Comparison of ENCODE assay signal across 8 mouse cellular contexts in genomic region chr16:30058974-30059717, GRCm38 (mm10). TPM values are rescaled to one million over a fixed set of nuclear protein-coding genes. Genes with fewer than 3 reads are reported as not detected.
DNase-seq lines count a peak whose midpoint lies in the region; ATAC-seq and TF ChIP-seq lines count a peak whose summit lies in the region.

No protein-coding gene starts in this region.

- peaks cover 21% of the 10 kb centered on the region for H3K4me1 ChIP-seq in kidney, adult 2 months (ENCODE audit: control insufficient read depth, insufficient read depth, low read length)
- H3K4me1 ChIP-seq in limb, embryonic 15.5 days: peaks cover 54% of the 10 kb centered on the region
- H3K4me1 ChIP-seq in stomach, embryonic 16.5 days (ENCODE audit: control insufficient read depth, insufficient read depth, low read length): peaks cover 62% of the 10 kb centered on the region
- no peaks in the 10 kb centered on the region for H3K4me1 ChIP-seq in cerebellum, adult 2 months (ENCODE audit: control insufficient read depth, insufficient read depth, low read length)

- no peak for TF ChIP-seq POLR2A in kidney, adult 2 months (IDR thresholded peaks at IDR 0.05; ENCODE audit: low read depth, low read length)
- TF ChIP-seq POLR2A in cerebellum, adult 2 months (IDR thresholded peaks at IDR 0.05; ENCODE audit: borderline replicate concordance, insufficient read depth, low read length): no peak

- no peaks in the 10 kb centered on the region for H3K27me3 ChIP-seq in kidney, adult 2 months (replicated peaks; ENCODE audit: control insufficient read depth, insufficient read depth, low read length)
- H3K27me3 ChIP-seq in limb, embryonic 15.5 days: peaks cover 4% of the 10 kb centered on the region; the same call in 1 of the 2 replicates
- H3K27me3 ChIP-seq in stomach, embryonic 16.5 days (ENCODE audit: control insufficient read depth, insufficient read depth, low read length): no peaks in the 10 kb centered on the region
- H3K27me3 ChIP-seq in cerebellum, adult 2 months (ENCODE audit: control insufficient read depth, insufficient read depth, low read length): peaks cover 5% of the 10 kb centered on the region; the same call in 1 of the 2 replicates

- peak; percentile 73 for DNase-seq in adrenal gland, postnatal 10 days
- DNase-seq in adrenal gland, postnatal 25 days: no peak
- DNase-seq in heart, adult 8-10 months (ENCODE audit: low spot score): peak; percentile 64
- peak; percentile 87 for DNase-seq in kidney, adult 2 months
- DNase-seq in cerebellum, adult 2 months: no peak

- no peak overlapping the region for H3K4me2 ChIP-seq in limb, embryonic 15.5 days
- peak overlapping the region; percentile 29; the same call in 1 of the 2 replicates for H3K4me2 ChIP-seq in stomach, embryonic 16.5 days (ENCODE audit: low read depth, low read length)

- H3K9me3 ChIP-seq in limb, embryonic 15.5 days: no peaks in the 10 kb centered on the region
- H3K9me3 ChIP-seq in stomach, embryonic 16.5 days (replicated peaks; ENCODE audit: control insufficient read depth, low read length): no peaks in the 10 kb centered on the region

- no peak for TF ChIP-seq CTCF in kidney, adult 2 months (conservative IDR thresholded peaks at IDR 0.05; ENCODE audit: insufficient read depth, insufficient read length, low read depth, low read length)
- TF ChIP-seq CTCF in cerebellum, adult 2 months (IDR thresholded peaks at IDR 0.05; ENCODE audit: borderline replicate concordance, insufficient read depth, low read depth, low read length): no peak

- no peak overlapping the region for H3K9ac ChIP-seq in limb, embryonic 15.5 days
- peak overlapping the region; percentile 42; the same call in 1 of the 2 replicates for H3K9ac ChIP-seq in stomach, embryonic 16.5 days (ENCODE audit: low read length)

- peak; percentile 30 for ATAC-seq in common myeloid progenitor, adult 5-6 weeks (replicated peaks; ENCODE audit: low read depth, poor library complexity, severe bottlenecking)
- no peak for ATAC-seq in limb, embryonic 15.5 days (ENCODE audit: insufficient number of reproducible peaks, low FRiP score, low TSS enrichment, low read depth)
- peak; percentile 30; the same call in 1 of the 2 replicates for ATAC-seq in stomach, embryonic 16.5 days (ENCODE audit: insufficient read depth, low FRiP score)

- H3K36me3 ChIP-seq in kidney, adult 2 months (ENCODE audit: control insufficient read depth, insufficient read depth, low read length): no peaks in the 10 kb centered on the region
- no peaks in the 10 kb centered on the region for H3K36me3 ChIP-seq in limb, embryonic 15.5 days
- no peaks in the 10 kb centered on the region for H3K36me3 ChIP-seq in stomach, embryonic 16.5 days (ENCODE audit: control insufficient read depth, insufficient read depth, low read length)

- 15% methylated on average over 9 of the region's 9 CpGs for WGBS in kidney, adult 2 months
- 11% methylated on average over 9 of the region's 9 CpGs for WGBS in limb, embryonic 15.5 days
- WGBS in stomach, embryonic 16.5 days: 11% methylated on average over 9 of the region's 9 CpGs
- 32% methylated on average over 9 of the region's 9 CpGs for WGBS in cerebellum, adult 2 months

- peak overlapping the region; percentile 72; the same call in 1 of the 2 replicates for H3K27ac ChIP-seq in kidney, adult 2 months (ENCODE audit: insufficient read depth, low read depth, low read length)
- peak overlapping the region; percentile 71 for H3K27ac ChIP-seq in limb, embryonic 15.5 days
- peak overlapping the region; percentile 86 for H3K27ac ChIP-seq in stomach, embryonic 16.5 days (ENCODE audit: low read length)
- no peak overlapping the region for H3K27ac ChIP-seq in cerebellum, adult 2 months (ENCODE audit: insufficient read depth, low read length)

- no peak overlapping the region for H3K4me3 ChIP-seq in kidney, adult 2 months (ENCODE audit: insufficient read depth, low read depth, low read length)
- H3K4me3 ChIP-seq in limb, embryonic 15.5 days: no peak overlapping the region
- H3K4me3 ChIP-seq in stomach, embryonic 16.5 days (replicated peaks; ENCODE audit: low read length): no peak overlapping the region
- no peak overlapping the region for H3K4me3 ChIP-seq in cerebellum, adult 2 months (replicated peaks; ENCODE audit: insufficient read depth, low read depth, low read length)

RNA-seq across cellular contexts. Expression of gene Hes1, which starts 5.0 kb away (rescaled TPM):
- 10 to 100 TPM; 28.7 to 35.5 TPM for total RNA-seq in adrenal gland, postnatal 10 days (2021)
- 32.5 and 34.2 TPM in 2 replicates for total RNA-seq in adrenal gland, postnatal 25 days (2021)
- 0.05 and 0.58 TPM in 2 replicates for total RNA-seq in common myeloid progenitor, adult 5-6 weeks (2017)
- 10 to 100 TPM; 17.9 to 29.6 (median 23.7) TPM for total RNA-seq in heart, adult 8-10 months (2022)
- 54.4 and 78.8 TPM in 2 replicates for polyA plus RNA-seq in kidney, adult 2 months (2012; rRNA removed)
- polyA plus RNA-seq in limb, embryonic 15.5 days (2015; fragmentation: Nextera tagmentation; extraction: Ambion mirVana): 55.3 and 60.5 TPM in 2 replicates
- polyA plus RNA-seq in stomach, embryonic 16.5 days (2015; fragmentation: Nextera tagmentation; extraction: Ambion mirVana): 34.4 and 38.5 TPM in 2 replicates
- 22.4 and 24.5 TPM in 2 replicates for polyA plus RNA-seq in cerebellum, adult 2 months (2012; rRNA removed)

Comparison
In these comparisons a context has a peak if more than half of its experiments do, and no peak if none do; other contexts are left out.
1. DNase-seq: peak in adrenal gland, postnatal 10 days (single experiment), heart, adult 8-10 months (single experiment) and kidney, adult 2 months (single experiment); none in adrenal gland, postnatal 25 days (single experiment) and cerebellum, adult 2 months (0 of 2).
2. RNA of gene Hes1, which starts 5.0 kb away (total RNA-seq): 28.7 to 35.5 TPM in adrenal gland, postnatal 10 days, 32.5 to 34.2 TPM in adrenal gland, postnatal 25 days and 17.9 to 29.6 TPM in heart, adult 8-10 months; 0.05 to 0.58 TPM in common myeloid progenitor, adult 5-6 weeks; every median in the first group is over 10 times any median in the second.